Mouse (Mus musculus): ENCODE measurements around the gene Notch2. TPM values are rescaled to one million over a fixed set of nuclear protein-coding genes. Genes with fewer than 3 reads are reported as not detected.

The Notch2 gene
- polyA plus RNA-seq, 1 experiment from 2014 or later: 33.4 TPM

GRCm38 (mm10) chr3:98072570-98072969 is 59.2 kb downstream of the Notch2 start:
- Histone ChIP-seq H3K9me3 (ENCODE audit: control insufficient read depth, low read length) (no peaks in the 10 kb centered on the region), H3K36me3 (ENCODE audit: control insufficient read depth, insufficient read depth, low read length) (peaks cover 5% of the 10 kb centered on the region; the same call in 1 of the 2 replicates), H3K4me3 (ENCODE audit: low read depth, low read length) (no peak overlapping the region), H3K9ac (ENCODE audit: low read length) (no peak overlapping the region), H3K27me3 (ENCODE audit: control insufficient read depth, insufficient read depth, low read length) (no peaks in the 10 kb centered on the region), H3K4me2 (ENCODE audit: low read depth, severe bottlenecking) (no peak overlapping the region), H3K4me1 (ENCODE audit: control insufficient read depth, insufficient read depth, low read length) (peaks cover 15% of the 10 kb centered on the region), H3K27ac (replicated peaks; ENCODE audit: low read depth, low read length) (peak overlapping the region; percentile 30; the same call in 1 of the 2 replicates)
- 91% methylated on average over 8 of the region's 8 CpGs for WGBS
- ATAC-seq (ENCODE audit: insufficient number of reproducible peaks, low FRiP score, low TSS enrichment, low read depth) (no peak), DNase-seq (ENCODE audit: low spot score) (no peak)

- H3K4me1 ChIP-seq (ENCODE audit: control insufficient read depth, insufficient read depth, low read length): peaks cover 15% of the 10 kb centered on the region
- H3K27me3 ChIP-seq (ENCODE audit: control insufficient read depth, insufficient read depth, low read length): no peaks in the 10 kb centered on the region
- no peak overlapping the region; the same call in 1 of the 2 replicates for H3K27ac ChIP-seq (replicated peaks; ENCODE audit: low read depth, low read length)
- 79% methylated on average over 4 of the region's 4 CpGs for WGBS
- H3K9ac ChIP-seq (ENCODE audit: low read length): no peak overlapping the region
- no peaks in the 10 kb centered on the region for H3K9me3 ChIP-seq (ENCODE audit: control insufficient read depth, low read length)
- peaks cover 5% of the 10 kb centered on the region; the same call in 1 of the 2 replicates for H3K36me3 ChIP-seq (ENCODE audit: control insufficient read depth, insufficient read depth, low read length)
- ATAC-seq (ENCODE audit: insufficient number of reproducible peaks, low FRiP score, low TSS enrichment, low read depth): no peak
- no peak for DNase-seq (ENCODE audit: low spot score)
- no peak overlapping the region for H3K4me2 ChIP-seq (ENCODE audit: low read depth, severe bottlenecking)
- no peak overlapping the region for H3K4me3 ChIP-seq (ENCODE audit: low read depth, low read length)
These were observed 60.2 kb downstream of the Notch2 start for GRCm38 (mm10) chr3:98073545-98073944.

GRCm38 (mm10) chr3:98074622-98075231 is 61.4 kb downstream of the Notch2 start:
- DNase-seq (ENCODE audit: low spot score): no peak
- peaks cover 12% of the 10 kb centered on the region for H3K4me1 ChIP-seq (ENCODE audit: control insufficient read depth, insufficient read depth, low read length)
- H3K36me3 ChIP-seq (ENCODE audit: control insufficient read depth, insufficient read depth, low read length): peaks cover 5% of the 10 kb centered on the region; the same call in 1 of the 2 replicates
- no peak for ATAC-seq (ENCODE audit: insufficient number of reproducible peaks, low FRiP score, low TSS enrichment, low read depth)
- H3K9ac ChIP-seq (ENCODE audit: low read length): no peak overlapping the region
- H3K9me3 ChIP-seq (ENCODE audit: control insufficient read depth, low read length): no peaks in the 10 kb centered on the region
- no peaks in the 10 kb centered on the region for H3K27me3 ChIP-seq (ENCODE audit: control insufficient read depth, insufficient read depth, low read length)
- 66% methylated on average over 6 of the region's 6 CpGs for WGBS
- H3K4me3 ChIP-seq (ENCODE audit: low read depth, low read length): no peak overlapping the region
- peak overlapping the region; percentile 16; the same call in 1 of the 2 replicates for H3K27ac ChIP-seq (replicated peaks; ENCODE audit: low read depth, low read length)
- H3K4me2 ChIP-seq (ENCODE audit: low read depth, severe bottlenecking): no peak overlapping the region

- Histone ChIP-seq H3K36me3 (ENCODE audit: control insufficient read depth, insufficient read depth, low read length) (peaks cover 5% of the 10 kb centered on the region; the same call in 1 of the 2 replicates), H3K4me1 (ENCODE audit: control insufficient read depth, insufficient read depth, low read length) (peaks cover 10% of the 10 kb centered on the region), H3K27me3 (ENCODE audit: control insufficient read depth, insufficient read depth, low read length) (no peaks in the 10 kb centered on the region), H3K9ac (ENCODE audit: low read length) (no peak overlapping the region), H3K27ac (replicated peaks; ENCODE audit: low read depth, low read length) (no peak overlapping the region), H3K4me2 (ENCODE audit: low read depth, severe bottlenecking) (no peak overlapping the region), H3K4me3 (ENCODE audit: low read depth, low read length) (no peak overlapping the region), H3K9me3 (ENCODE audit: control insufficient read depth, low read length) (no peaks in the 10 kb centered on the region)
- 88% methylated on average over 5 of the region's 5 CpGs for WGBS
- ATAC-seq (ENCODE audit: insufficient number of reproducible peaks, low FRiP score, low TSS enrichment, low read depth): no peak
- no peak for DNase-seq (ENCODE audit: low spot score)
These were observed 64.5 kb downstream of the Notch2 start for GRCm38 (mm10) chr3:98077866-98078265.

GRCm38 (mm10) chr3:98078816-98079215 is 65.5 kb downstream of the Notch2 start:
- H3K9ac ChIP-seq (ENCODE audit: low read length): no peak overlapping the region
- peaks cover under 1% of the 10 kb centered on the region; the same call in 1 of the 2 replicates for H3K36me3 ChIP-seq (ENCODE audit: control insufficient read depth, insufficient read depth, low read length)
- no peak for ATAC-seq (ENCODE audit: insufficient number of reproducible peaks, low FRiP score, low TSS enrichment, low read depth)
- no peaks in the 10 kb centered on the region for H3K27me3 ChIP-seq (ENCODE audit: control insufficient read depth, insufficient read depth, low read length)
- H3K4me2 ChIP-seq (ENCODE audit: low read depth, severe bottlenecking): no peak overlapping the region
- H3K4me1 ChIP-seq (ENCODE audit: control insufficient read depth, insufficient read depth, low read length): peaks cover 13% of the 10 kb centered on the region
- DNase-seq (ENCODE audit: low spot score): no peak
- 88% methylated on average over 1 of the region's 1 CpGs for WGBS
- H3K4me3 ChIP-seq (ENCODE audit: low read depth, low read length): no peak overlapping the region
- H3K9me3 ChIP-seq (ENCODE audit: control insufficient read depth, low read length): no peaks in the 10 kb centered on the region
- H3K27ac ChIP-seq (replicated peaks; ENCODE audit: low read depth, low read length): no peak overlapping the region

GRCm38 (mm10) chr3:98079601-98080215 is 66.4 kb downstream of the Notch2 start:
- Histone ChIP-seq H3K9me3 (ENCODE audit: control insufficient read depth, low read length) (no peaks in the 10 kb centered on the region), H3K4me1 (ENCODE audit: control insufficient read depth, insufficient read depth, low read length) (peaks cover 19% of the 10 kb centered on the region), H3K27ac (replicated peaks; ENCODE audit: low read depth, low read length) (no peak overlapping the region), H3K27me3 (ENCODE audit: control insufficient read depth, insufficient read depth, low read length) (no peaks in the 10 kb centered on the region), H3K4me2 (ENCODE audit: low read depth, severe bottlenecking) (no peak overlapping the region), H3K4me3 (ENCODE audit: low read depth, low read length) (no peak overlapping the region), H3K36me3 (ENCODE audit: control insufficient read depth, insufficient read depth, low read length) (no peaks in the 10 kb centered on the region; the same call in 1 of the 2 replicates), H3K9ac (ENCODE audit: low read length) (no peak overlapping the region)
- DNase-seq (ENCODE audit: low spot score) (no peak), ATAC-seq (ENCODE audit: insufficient number of reproducible peaks, low FRiP score, low TSS enrichment, low read depth) (no peak)
- 92% methylated on average over 2 of the region's 2 CpGs for WGBS

- H3K36me3 ChIP-seq (ENCODE audit: control insufficient read depth, insufficient read depth, low read length): no peaks in the 10 kb centered on the region; the same call in 1 of the 2 replicates
- no peaks in the 10 kb centered on the region for H3K27me3 ChIP-seq (ENCODE audit: control insufficient read depth, insufficient read depth, low read length)
- H3K27ac ChIP-seq (replicated peaks; ENCODE audit: low read depth, low read length): no peak overlapping the region
- ATAC-seq (ENCODE audit: insufficient number of reproducible peaks, low FRiP score, low TSS enrichment, low read depth) (no peak), DNase-seq (ENCODE audit: low spot score) (no peak)
- H3K4me1 ChIP-seq (ENCODE audit: control insufficient read depth, insufficient read depth, low read length): peaks cover 24% of the 10 kb centered on the region
- no peak overlapping the region for H3K9ac ChIP-seq (ENCODE audit: low read length)
- H3K9me3 ChIP-seq (ENCODE audit: control insufficient read depth, low read length): no peaks in the 10 kb centered on the region
- H3K4me3 ChIP-seq (ENCODE audit: low read depth, low read length): no peak overlapping the region
- WGBS: 95% methylated on average over 4 of the region's 4 CpGs
- no peak overlapping the region for H3K4me2 ChIP-seq (ENCODE audit: low read depth, severe bottlenecking)
These were observed 67.3 kb downstream of the Notch2 start for GRCm38 (mm10) chr3:98080630-98081029.

GRCm38 (mm10) chr3:98082188-98082587 is 68.9 kb downstream of the Notch2 start:
- Histone ChIP-seq H3K4me3 (ENCODE audit: low read depth, low read length) (no peak overlapping the region), H3K9ac (ENCODE audit: low read length) (no peak overlapping the region), H3K9me3 (ENCODE audit: control insufficient read depth, low read length) (no peaks in the 10 kb centered on the region), H3K4me2 (ENCODE audit: low read depth, severe bottlenecking) (no peak overlapping the region), H3K4me1 (ENCODE audit: control insufficient read depth, insufficient read depth, low read length) (peaks cover 36% of the 10 kb centered on the region), H3K27ac (replicated peaks; ENCODE audit: low read depth, low read length) (no peak overlapping the region), H3K36me3 (ENCODE audit: control insufficient read depth, insufficient read depth, low read length) (no peaks in the 10 kb centered on the region), H3K27me3 (ENCODE audit: control insufficient read depth, insufficient read depth, low read length) (no peaks in the 10 kb centered on the region)
- WGBS: 85% methylated on average over 3 of the region's 3 CpGs
- DNase-seq (ENCODE audit: low spot score): no peak
- ATAC-seq (ENCODE audit: insufficient number of reproducible peaks, low FRiP score, low TSS enrichment, low read depth): no peak
